Mouse (Mus musculus) left cerebral cortex, postnatal 14 days (tissue): ENCODE measurements at regions not wholly inside any gene's neighbourhood (a gene's known extent, or its start where the extent isn't known, plus 50 kb on each side); places are given as distances from the start of the nearest gene placed in this dataset.

Experiments used
- DNase-seq, 2 experiments: peaks; one replicate each; pipeline ENCODE4 v3.0.0; 2021 to 2022; ENCODE audit warnings: low spot score in 2 of 2, mixed read lengths in 1 of 2
- intact Hi-C: fragments of 180-260 bp; cut with DNase I; formaldehyde crosslinking; loops from one replicate; pipeline ENCODE4 v1.15.1; 2025

DNA sequence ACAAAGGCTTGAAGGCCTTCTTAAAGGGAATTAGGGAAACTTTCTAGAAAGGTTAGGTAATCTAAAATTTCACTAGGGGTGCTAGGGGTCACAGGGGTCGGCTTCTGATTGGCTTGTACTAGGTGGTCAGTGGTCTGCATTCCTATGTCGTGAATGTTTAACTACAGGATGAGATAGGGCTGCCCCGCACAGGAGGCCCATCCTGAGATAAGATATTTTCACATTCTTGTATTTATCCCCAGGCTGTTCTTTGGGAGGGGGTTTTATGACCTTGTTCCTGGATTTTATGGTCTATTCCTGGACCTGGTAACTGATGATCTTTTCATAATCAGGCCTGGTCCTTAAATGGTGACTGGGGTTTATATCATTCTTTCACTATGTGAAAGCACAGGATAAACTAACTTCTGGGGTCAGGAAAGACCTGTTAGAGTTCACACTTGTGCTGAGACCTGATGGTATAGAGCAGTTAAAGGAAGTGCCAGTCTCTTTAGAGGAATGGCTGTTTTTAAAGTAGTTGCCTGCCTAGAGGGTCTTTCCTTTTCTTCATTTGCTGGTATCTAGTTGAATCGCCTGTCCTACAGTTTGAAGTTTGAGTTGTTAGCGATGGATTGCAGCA is 586.4 kb downstream of the Tmem132b start:
- intact Hi-C loops = no loop called here
- no peak for DNase-seq

- intact Hi-C loops = no loop called here
- no peak for DNase-seq
Measured at GRCm38 (mm10) chr5:126118731-126119130, 587.2 kb downstream of the Tmem132b start.

DNA sequence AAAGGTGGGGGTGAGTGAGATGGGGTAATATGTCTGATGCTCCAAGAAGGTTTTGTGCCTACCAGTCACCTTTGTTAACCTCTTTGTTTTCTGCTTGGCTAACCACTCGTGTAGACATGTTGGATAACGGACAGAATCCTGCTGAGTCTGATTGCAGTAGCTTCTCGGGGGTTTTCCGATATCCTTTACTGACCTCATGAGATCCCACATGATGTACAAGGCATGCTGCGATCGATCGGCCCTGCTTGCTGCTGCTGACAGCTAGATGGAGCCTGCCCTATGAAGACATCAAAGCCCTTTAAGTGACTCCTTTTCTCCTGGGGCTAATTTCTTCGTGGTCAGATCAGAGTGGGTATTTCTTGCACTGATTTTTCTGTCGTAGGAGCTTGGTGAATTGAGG is 591.6 kb downstream of the Tmem132b start:
- intact Hi-C loops = no loop called here
- no peak for DNase-seq

DNA sequence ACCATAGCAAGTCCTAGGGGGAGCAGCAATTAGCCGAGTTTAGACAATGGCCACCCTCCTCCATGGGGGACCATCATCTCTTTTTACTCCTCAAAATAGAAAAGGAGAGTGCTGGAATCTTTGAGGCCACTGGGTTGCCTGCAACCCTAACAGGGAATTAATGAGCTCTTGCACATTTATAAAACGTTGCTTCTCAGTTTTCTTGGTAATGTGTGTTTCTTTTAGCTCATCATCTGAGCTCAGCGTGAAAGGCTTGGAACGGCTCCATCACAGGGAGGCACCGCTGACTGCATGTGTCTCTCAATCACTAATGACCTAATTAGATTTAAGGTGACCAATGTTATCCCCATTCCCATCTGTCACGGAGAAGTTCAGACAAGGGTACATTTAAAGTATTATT is 595.9 kb downstream of the Tmem132b start:
- no peak for DNase-seq
- intact Hi-C loops = no loop called here

- DNase-seq = no peak
- intact Hi-C loops = no loop called here
Measured at GRCm38 (mm10) chr5:126148908-126149307, 617.3 kb downstream of the Tmem132b start.

DNA sequence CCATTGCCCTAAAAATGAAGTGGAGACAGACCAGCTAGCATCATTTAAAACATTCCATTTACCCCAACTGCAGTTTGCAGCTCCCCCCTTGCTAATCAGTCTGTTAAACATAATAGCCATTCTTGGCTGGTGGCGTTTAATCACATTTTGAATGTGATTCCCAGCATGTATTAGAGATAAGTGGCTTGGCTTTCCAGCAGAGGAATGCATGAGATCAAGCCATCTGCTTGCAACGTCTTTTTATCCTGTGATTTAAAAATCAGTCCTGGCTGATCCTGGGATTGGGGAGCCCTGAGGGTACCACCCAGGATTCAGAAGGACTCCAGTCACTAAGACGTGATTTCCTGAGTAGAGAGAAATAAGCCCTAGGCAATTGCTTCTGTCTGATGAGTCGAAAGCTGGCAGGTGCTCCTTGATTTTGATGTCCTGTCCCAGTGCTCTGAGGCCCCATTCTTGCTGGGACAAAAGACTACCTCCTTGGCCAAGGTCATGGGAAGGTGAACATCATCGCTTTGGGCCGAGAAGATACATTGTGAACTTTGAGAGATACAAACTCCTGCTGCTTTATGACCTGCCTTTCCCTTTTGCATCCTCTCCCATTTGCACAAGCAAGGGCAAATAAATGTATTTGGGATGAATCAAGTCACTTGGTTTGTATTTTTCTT is 623.8 kb downstream of the Tmem132b start:
- intact Hi-C loops = no loop called here
- DNase-seq = no peak

DNA sequence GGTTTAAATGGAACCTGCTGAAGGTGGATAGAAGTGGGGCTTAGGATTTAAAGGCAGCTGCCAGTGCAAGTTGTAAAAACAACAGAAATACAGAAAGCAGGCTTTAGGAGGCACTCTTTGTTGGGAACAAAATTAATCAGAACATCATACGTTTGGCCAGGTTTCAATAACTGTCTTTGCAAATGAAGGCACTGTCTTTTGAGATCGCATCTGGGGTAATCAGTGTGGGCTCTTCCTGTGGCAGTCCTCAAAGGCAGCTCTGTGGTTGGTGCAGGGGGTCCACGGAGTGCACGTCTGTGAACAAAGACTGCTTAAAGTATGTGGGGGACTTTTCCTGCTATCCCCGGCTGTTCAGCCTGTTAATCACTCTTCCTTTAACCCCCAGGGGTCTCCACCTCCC is 654.5 kb downstream of the Tmem132b start:
- intact Hi-C loops = no loop called here

GRCm38 (mm10) chr5:126199876-126200275 is 668.3 kb downstream of the Tmem132b start:
- no peak for DNase-seq
- intact Hi-C loops = no loop called here

More for the DNA sequence above, 654.5 kb downstream of the Tmem132b start:
- DNase-seq = no peak

DNA sequence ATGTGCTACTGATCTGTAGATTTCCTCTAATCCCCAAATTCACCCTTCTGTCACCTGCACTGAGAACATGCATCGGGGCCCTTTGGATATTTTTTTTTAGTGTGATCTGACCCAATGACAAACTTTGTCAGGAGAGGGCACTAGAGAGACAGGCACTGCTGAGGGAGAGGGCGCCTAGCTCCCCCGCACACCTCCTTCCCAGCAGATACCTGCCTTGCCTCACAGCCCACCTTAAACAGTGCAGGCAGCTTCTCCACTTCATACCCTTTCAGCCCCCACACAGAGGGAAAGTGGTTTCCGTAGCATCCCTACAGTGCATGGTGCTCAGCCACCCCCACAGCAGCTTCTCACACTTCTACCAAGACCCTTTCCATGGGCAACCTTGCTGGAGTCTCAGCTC is 670.0 kb downstream of the Tmem132b start:
- intact Hi-C loops = no loop called here

GRCm38 (mm10) chr5:126201996-126202395 is 670.4 kb downstream of the Tmem132b start:
- DNase-seq = no peak
- intact Hi-C loops = no loop called here

More for the DNA sequence above, 670.0 kb downstream of the Tmem132b start:
- DNase-seq = peak; percentile 42 to 56

DNA sequence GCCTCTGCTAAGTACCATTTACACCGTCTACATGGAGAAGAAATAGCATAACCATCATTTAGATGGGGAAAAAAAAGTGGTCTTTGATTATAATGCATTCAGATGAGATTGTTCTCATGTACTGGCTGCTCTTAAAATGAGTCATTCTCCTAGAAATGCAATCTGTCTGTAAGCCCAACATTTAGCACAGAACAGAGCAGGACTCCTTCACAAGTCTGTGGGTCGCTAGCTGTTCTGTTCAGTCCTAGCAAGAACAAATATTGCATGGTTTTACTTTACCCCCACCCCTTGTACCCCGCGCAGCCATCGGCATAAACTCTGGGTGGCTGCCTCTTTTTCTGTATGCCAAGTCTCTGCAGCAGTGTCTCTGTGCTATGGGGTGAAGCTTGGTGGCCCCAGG is 685.4 kb downstream of the Tmem132b start:
- peak in 1 of 2 experiments; percentile 26 for DNase-seq
- intact Hi-C loops = no loop called here

GRCm38 (mm10) chr5:126217746-126218145 is 686.2 kb downstream of the Tmem132b start:
- intact Hi-C loops = no loop called here
- no peak for DNase-seq

DNA sequence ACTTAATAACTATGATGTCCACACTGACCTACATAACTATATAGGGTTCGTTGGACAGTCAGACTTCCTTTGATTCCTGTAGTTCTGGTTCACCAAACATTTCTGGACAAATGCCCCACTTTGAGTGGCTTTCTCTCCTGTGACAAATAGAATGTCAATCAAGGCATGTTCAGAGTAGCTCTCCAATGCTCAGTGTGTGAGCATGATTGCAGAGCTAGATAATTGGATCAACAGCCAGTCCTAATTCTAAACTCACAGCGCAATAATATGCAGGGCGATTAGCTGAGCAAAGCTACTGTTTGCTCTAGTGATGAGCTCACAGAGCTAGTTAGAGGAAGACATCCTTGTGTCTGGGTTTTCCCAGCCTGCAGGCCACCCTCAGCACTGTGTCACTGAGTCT is 692.1 kb downstream of the Tmem132b start:
- DNase-seq = no peak
- intact Hi-C loops = no loop called here

DNA sequence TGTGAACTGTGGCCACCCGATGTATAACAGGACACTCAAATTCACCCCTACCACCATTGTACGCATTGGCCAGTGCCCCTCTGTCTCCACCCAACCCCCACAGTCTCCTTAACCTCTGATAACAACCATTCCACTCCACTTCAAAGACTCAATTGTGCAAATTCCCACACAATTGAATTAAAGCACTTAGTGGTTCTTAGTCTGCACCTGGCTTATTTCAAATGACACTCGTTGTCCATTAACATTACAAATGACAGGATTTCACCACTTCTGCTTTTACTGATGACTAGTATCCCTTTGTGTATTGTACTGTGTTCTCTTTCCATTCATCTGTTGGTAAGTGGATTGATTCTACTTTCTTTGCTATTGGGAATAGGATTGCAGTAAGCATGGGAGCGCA is 699.2 kb downstream of the Tmem132b start:
- intact Hi-C loops = no loop called here
- DNase-seq = no peak

DNA sequence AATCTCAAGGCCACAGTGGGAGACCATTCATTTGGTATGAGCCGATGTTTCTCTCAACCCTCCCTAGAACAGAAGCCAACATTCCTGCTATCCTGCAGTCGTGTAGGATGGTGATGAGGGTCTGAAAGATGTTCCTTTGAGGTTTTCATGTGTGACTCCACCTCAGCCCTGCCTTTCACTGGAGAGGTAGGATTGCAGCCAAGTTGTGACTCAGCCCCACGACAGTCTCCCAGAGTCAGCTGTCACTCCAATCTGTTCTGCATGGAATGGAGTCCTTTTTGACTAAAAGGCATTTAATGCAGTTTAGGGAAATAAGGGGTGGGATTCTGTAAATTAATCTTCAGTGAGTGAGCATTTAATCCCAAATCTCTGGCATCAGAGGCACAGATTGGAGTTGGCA is 706.5 kb downstream of the Tmem132b start:
- peak; percentile 19 to 25 for DNase-seq
- intact Hi-C loops = no loop called here

- intact Hi-C loops = no loop called here
Measured at GRCm38 (mm10) chr5:126245776-126246175, 714.2 kb downstream of the Tmem132b start.

GRCm38 (mm10) chr5:126250331-126250730 is 718.8 kb downstream of the Tmem132b start:
- no peak for DNase-seq
- intact Hi-C loops = no loop called here

More at GRCm38 (mm10) chr5:126245776-126246175, 714.2 kb downstream of the Tmem132b start:
- DNase-seq = no peak

DNA sequence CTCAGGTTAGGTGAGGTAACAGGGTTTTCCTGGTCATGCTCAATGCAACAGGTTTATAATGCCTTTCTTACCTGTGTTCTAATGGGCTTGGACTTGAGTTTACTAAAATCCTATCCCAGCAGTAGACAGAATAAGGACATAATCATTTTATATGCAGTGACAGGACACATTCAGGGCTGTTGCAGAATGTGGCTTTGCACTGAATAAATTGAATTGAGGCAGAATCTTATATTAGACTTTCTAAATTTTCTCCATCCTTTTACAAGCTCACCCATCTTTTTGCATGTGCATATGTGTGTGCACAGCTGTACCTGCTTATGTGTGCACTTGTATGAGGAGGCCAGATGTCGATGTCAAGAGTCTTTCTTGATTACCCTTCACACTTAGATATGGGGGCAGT is 723.1 kb downstream of the Tmem132b start:
- intact Hi-C loops = no loop called here
- peak in 1 of 2 experiments; percentile 49 for DNase-seq

DNA sequence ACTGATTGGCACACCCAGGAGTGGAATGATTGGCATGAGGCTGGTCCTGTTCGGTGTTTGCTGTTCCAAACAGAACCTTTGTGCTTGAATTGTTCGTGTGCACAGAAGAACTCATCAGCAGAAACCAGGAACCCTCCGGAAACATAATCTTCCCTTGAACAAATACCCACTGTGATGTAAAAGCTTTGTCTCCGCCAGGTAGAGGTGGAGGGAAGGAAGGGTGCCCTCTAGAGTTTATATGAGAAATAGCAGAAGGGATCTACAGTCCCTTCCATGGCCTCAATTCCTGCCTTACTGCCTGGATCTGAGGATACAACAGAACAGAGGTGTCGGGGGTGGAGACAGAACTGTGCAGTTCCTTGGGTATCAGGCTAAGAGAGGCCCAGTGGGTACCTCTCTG is 726.3 kb downstream of the Tmem132b start:
- DNase-seq = no peak
- intact Hi-C loops = no loop called here

DNA sequence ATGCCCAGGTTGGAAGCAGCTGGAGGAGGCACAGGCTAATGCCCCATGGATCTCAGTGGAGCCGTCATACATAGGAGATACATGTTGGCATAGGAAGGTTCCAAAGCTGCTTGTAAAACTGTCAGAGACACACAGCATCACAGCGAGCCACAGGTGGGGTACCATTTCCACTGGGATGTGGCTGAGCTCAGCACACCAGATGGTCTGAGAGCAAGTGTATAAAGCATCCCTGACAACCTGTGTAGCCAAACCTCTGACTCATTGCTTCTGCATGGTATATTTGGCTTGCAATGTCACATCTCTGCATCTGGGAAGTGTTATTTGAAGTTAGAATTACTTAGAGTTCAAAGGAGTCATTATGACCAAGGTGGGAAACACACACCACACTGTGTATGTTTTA is 734.9 kb downstream of the Tmem132b start:
- DNase-seq = peak in 1 of 2 experiments; percentile 48
- intact Hi-C loops = no loop called here

GRCm38 (mm10) chr5:126266929-126267609 is 735.5 kb downstream of the Tmem132b start:
- no peak for DNase-seq
- intact Hi-C loops = no loop called here
